Mouse (Mus musculus) mesoderm, embryonic 11.5 days (tissue): ENCODE data around the gene Sema4a.
A peak's percentile ranks its signal among the peaks of the same experiment; 100 is the strongest.

ENCODE experiments used
- DNase-seq: peaks from one replicate; pipeline ENCODE4 v3.0.0-alpha.2; 2012; ENCODE audit warnings: low read depth, low spot score

Sema4a gene

DNA sequence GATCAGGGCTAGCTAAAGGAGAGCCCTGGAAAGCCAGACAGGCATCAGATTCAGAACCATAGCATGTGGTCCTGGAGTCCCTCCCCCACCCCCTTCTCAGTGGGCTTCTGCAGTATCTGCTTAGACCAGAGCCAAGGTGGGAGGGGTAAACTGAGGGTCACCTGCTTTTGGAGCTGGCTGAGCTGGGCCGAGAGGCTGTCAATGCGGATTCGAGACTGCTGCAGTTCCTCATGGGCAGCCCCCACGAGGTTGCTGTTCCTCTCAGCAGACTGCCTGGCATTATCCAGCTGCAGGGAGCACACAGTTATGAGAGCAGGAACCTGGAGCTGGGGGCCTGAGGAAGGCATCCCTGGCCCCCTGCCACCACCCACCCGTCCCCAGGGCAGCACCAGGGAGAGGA is 25.1 kb upstream of the Sema4a start:
- no peak for DNase-seq

DNA sequence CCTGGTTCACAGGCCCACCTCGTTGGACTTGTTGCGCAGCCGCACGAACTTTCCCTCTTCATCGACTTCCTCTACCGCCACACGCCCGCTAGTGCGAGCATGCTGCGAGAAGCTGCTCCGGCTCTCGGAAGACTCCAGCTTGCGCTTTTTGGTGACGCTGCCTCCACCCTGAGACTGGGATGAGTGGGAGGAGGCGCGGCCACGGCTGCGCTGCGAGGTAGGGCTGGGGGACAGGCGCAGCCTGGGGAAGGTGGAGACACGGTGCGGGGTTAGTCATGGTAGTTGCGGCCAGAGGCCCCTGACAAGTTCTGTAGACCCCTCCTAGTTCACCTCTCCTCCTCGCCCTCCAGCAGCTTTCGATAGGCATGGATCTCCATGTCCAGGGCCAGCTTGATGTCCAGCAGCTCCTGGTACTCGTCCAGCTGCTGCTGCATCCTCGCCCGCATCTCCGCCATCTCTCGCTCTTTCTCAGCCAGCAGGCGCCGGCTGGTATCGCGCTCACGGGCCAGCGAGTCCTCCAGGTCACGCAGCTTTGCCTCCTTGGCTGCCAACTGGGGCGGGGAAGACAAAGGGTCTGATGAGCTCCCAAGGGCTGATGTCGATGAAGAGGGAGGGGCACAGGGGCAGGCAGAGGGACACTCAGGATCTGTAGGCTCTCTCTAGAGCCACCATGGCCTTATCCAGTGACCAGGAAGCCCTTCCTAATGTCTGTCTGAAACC is 23.8 kb upstream of the Sema4a start:
- DNase-seq, result no peak

DNA sequence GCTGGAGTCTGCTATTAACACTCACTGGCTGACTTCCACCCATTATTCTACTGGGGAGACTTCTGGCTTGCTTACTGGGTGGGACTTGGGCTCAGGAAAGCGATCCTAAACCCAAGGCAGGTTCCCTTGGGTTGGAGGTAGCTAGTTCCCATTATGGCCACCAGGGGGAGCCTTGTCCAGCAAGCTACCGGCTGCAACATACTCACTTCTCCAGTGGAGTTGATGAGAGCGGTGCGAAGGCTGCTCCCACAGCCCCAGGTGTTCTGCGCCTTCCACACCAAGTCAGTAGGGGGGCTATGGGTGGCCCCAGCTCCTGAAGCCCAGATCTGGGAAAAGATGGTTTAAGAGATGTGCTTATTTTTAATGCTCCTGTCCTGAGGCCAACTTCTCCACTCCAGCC is 22.6 kb upstream of the Sema4a start:
- DNase-seq, result peak; percentile 87

DNA sequence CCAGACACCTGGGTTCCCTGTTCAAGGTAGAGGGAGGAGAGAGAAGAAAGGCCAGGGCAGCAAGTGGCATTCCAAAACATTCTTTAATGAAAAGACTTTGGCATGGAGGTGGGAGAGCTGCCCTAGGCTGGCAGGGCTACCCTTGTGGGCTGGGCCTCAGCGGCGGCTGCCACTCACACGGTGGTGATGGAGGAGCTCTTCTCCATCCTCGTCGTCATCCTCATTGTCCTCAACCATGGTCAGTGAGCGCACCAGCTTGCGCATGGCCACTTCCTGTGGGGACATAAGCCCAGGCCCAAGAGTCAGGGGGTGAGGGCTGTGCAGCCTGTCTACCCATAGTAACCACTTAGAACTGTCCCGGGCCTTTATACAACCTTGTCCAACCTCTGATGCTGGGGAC is 22.2 kb upstream of the Sema4a start:
- no peak for DNase-seq

- no peak for DNase-seq
Measured at GRCm38 (mm10) chr3:88482336-88482735, 21.4 kb upstream of the Sema4a start.

DNA sequence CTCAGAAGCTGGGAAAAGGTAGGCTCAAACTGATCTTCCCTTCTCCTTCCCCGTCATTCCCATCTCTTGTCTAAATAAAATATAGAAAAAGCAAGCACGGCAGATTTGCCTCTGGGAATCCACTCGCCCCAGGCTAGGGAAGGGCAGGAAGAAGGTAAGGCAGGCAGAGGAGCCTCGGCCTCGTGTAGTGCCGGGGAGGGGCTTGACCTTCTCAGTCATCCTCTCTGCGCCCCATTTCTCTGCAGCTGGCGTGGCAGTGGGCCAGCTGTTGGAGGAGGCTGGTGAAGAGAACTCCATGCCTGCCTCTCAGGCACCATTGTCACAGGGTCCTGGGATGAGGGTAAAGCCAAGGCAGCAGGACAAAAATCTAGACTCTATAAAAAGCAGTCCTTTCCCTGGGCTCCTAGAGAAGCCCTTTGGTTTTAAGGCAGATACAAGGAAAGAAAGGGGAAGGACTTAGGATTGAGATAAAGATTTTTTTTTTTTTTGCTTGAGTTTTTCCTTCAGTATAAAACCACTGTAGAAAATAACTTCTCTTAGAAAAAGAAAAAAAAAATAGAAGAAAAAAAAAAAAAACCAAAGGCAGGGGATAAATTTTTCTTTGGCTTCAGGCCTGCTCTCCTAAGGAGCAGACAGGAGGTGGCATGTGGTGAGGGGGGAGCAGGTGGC is 20.5 kb upstream of the Sema4a start:
- no peak for DNase-seq

GRCm38 (mm10) chr3:88480679-88481078 is 19.7 kb upstream of the Sema4a start:
- DNase-seq, result no peak

DNA sequence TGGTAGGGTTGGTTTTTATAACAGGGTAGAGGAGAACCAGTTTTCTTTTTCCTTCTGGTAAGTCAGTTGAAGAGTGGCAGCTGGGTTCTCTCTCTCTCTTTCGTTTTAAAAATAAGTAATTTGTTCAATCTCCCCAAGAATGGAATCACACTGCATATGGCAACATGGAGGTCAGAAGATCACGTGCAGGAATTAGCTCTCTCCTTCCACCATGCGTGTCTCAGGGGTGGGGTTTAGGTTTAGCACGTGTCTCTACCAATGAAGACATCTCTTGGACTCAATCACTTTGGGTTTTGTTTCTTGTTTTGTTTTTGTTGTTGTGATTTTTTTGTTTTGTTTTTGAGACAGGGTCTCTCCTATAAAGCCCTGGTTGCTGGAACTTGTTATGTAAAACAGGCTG is 18.8 kb upstream of the Sema4a start:
- DNase-seq, result no peak

- DNase-seq, result no peak
Measured at GRCm38 (mm10) chr3:88479163-88479562, 18.2 kb upstream of the Sema4a start.

- DNase-seq, result peak; percentile 85
Measured at GRCm38 (mm10) chr3:88477735-88478134, 16.8 kb upstream of the Sema4a start.

- no peak for DNase-seq
Measured at GRCm38 (mm10) chr3:88476403-88476802, 15.4 kb upstream of the Sema4a start.

DNA sequence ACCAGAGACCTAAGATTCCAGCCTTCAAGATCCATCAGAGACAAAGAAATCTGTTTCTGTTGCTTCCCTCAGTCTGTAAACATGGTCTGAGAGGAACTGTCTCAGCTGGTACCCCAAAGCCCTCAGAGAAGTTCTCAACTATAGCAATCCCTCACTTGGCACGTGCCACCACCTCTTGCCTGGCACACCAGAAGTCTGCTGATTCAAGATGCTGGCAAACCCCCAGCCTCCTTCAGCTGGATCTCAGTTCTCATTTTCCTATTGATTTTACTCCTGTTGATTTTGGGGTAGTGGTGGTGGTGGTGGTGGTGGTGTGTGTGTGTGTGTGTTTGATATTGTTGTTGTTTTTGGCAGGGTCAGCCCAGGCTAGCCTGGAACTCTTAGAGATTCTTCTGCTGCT is 12.6 kb upstream of the Sema4a start:
- DNase-seq, result no peak

DNA sequence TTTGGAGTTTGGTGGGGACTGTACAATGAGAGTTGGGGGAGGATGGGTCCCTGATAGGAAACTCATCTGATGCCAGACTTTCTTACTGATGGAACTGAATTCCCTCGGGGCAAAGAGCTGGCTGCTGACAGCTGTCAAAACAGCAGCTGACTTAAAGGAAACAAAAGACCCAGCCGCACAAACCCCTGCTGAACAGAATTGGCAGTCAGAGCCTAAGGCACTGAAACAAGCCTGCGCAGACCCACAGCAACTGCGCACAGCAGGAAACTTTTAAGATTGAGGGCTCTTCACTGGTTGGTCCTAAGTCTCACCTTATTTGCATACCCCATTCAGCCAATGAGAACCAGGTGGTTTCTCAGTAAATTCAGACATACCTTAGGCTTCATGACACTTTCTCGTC is 12.0 kb upstream of the Sema4a start:
- peak; percentile 76 for DNase-seq

DNA sequence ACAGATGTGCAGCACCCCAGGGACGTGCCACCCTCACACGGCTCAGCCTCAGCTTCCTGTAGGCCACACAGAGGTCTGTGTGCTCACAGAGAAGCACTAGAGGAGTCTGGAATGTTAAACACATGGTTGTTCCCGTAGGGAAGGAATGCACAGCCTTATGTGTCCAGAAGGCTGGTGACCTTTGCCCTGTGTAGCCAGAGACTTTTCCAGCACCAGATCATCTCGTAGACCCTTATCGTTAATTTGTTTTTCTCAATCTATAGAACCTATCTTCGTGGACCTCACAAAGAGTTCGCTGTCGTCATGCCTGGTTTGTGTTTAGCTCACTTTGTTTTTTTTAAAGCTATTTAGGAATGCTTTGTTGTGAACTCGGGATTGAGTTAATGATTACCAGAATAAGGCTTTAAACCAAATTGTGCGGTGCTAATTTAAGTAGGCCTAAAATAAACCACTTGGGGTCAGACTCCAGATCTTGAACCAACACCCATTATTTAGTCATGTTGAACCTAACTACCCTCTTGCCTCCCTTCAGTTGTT is 10.0 kb upstream of the Sema4a start:
- no peak for DNase-seq

DNA sequence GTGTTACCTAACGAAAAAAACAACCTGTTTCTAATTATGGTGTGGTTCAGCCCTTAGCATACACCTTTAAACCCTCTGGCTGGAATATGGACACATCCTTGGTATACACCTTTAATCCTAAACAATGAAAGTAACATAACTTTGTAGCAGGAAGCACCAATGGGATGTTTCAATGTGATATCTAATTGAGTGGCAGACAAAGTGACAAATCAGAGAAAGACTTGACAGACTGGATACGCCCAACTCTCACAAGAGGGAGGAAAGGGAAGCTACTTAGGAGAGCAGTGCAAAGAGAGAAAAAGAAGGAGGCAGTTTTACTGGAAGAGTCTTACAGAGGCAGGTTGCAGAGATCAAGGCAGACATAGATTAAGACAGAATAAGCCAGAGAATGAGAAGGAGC is 8.5 kb upstream of the Sema4a start:
- no peak for DNase-seq

GRCm38 (mm10) chr3:88467116-88467824 is 6.3 kb upstream of the Sema4a start:
- DNase-seq, result peak; percentile 90

DNA sequence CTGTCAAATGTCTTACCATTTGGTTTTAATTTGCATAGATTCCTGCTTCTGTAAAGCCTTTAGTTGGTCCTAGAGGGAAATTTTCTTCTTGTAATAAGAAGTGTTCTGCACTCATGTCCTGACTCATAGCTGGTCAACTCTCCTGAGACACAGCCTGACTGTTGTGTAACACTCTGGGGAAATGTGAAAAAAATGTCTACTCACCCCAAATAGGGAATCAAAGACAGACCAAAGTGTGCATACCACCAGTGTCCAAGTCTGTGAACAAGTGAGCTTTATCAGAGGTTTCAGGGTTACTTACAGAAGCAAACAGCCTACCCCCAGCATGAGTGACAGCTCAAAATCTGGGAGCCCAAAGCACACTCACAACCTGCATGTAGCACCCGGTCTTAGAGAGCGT is 4.1 kb upstream of the Sema4a start:
- DNase-seq, result no peak

GRCm38 (mm10) chr3:88464425-88464824 is 3.4 kb upstream of the Sema4a start:
- no peak for DNase-seq

GRCm38 (mm10) chr3:88460029-88460428 is 953 bp downstream of the Sema4a start:
- DNase-seq, result no peak

DNA sequence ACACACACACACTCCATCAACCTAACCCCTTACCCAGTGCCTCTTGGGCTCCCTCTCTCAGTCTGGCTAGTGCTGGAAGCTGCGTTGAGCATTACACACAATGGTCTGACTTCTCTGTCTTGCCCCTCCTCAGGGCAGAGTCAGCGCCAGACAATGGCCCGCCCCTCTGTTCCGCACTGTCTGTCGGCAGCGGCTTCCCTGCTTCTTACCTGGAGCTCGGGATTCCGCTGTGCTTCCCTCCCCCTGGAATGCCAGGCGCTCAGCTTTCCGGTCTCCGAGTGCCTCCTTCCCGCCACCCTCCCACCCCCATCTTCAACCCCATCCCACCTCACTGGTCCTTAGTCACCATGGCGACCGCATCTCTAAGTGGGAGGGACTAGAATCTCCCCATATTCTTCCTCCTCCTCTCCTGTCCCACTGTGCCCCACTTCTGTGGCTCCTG is 2.2 kb downstream of the Sema4a start:
- peak; percentile 49 for DNase-seq

GRCm38 (mm10) chr3:88456746-88457532 is 4.0 kb downstream of the Sema4a start:
- no peak for DNase-seq

- DNase-seq, result no peak
Measured at GRCm38 (mm10) chr3:88456313-88456712, 4.7 kb downstream of the Sema4a start.
